Mouse (Mus musculus): ENCODE measurements around the gene Mlkl. TPM values are rescaled to one million over a fixed set of nuclear protein-coding genes. Genes with fewer than 3 reads are reported as not detected.

Mlkl gene
- 0.44 and 0.70 TPM in 2 replicates for polyA plus RNA-seq (2012; rRNA removed)

DNA sequence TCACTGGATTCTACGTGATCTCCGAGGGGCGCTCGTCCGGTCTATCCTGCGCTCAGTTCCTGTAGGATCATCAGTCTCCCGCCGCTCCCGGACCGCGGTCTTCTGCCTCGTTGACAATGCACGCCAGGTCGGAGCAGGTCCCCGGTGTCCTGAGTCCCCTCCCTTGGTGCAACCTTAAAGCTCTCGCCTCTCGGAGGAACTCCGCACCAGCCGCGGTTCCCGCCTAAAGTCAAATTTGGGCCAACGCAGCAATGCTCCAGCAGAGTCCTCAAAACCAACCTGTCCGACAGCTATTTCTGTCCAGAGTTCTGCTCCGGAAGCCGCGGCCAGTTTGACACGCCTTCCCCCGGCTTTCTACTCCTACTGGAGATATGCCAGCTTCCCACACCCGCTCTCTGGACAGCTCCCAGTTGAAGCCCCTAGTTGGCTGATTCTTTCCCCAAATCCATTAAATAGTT is at the start of gene Mlkl:
TSS of gene Mlkl (minus strand) at position 288 of the 458 bp plus-strand sequence.
- no peak for DNase-seq (ENCODE audit: extremely low spot score in 1 of 2, low spot score in 1 of 2)

DNA sequence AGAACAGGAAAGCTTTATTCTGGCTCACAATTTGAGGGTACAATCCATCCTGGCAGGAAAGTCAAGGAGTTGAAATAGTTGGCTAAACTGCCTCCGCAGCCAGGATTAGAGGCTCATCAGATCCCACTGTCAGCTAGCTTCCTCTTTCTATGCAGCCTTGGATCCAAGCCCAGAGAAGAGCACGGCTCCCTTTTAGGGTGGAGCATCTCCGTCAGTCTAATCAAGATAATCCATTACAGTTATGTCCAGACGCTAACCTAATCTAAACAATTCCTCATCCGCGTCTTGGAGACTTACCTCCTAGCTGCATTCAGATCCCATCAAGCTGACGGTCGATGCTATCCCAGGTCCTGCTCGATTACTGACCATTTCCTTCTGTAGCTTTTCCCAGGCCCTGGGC is 47.9 kb upstream of the Mlkl start:
- DNase-seq (ENCODE audit: extremely low spot score in 1 of 2, low spot score in 1 of 2), result no peak

DNA sequence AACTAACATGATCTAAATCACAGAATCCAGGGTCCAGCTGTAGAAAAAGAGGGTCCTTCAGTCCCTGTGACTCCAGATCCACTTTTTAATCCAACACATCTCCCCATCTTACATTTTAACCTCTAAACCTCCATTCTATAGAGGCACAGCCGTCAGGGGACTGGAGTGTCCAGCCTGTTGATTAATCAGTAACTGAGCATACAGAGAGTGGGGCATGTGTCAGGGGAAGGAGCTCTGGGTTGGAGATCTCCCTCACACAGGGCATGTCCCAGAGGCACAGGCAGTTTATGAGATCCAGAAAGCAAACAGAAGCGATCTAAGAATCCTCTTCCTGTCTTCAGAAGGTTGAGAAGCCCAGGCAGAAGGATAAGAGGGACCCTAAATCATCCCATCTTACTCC is 46.7 kb upstream of the Mlkl start:
- DNase-seq (ENCODE audit: extremely low spot score in 1 of 2, low spot score in 1 of 2), result no peak

DNA sequence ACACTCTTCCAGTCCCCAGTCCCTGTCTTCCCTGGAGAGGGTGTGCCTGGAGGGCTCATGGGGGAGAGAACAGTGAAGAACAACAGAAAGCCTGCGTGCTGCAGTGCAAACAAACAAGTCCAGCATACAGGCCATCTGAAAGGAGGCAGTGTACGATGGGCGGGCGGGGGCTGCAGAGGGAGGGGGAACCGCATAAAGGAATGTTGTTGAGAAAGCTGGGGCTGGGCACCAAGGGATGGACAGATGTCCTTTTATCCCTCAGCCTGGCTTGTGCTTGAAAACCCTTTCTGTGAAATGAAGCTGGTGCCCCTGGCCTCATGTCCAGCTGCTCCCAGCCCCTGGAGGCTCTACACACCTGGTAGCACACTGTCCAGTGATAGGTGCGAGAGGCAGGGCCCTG is 37.2 kb upstream of the Mlkl start:
- DNase-seq (ENCODE audit: extremely low spot score in 1 of 2, low spot score in 1 of 2), result no peak

DNA sequence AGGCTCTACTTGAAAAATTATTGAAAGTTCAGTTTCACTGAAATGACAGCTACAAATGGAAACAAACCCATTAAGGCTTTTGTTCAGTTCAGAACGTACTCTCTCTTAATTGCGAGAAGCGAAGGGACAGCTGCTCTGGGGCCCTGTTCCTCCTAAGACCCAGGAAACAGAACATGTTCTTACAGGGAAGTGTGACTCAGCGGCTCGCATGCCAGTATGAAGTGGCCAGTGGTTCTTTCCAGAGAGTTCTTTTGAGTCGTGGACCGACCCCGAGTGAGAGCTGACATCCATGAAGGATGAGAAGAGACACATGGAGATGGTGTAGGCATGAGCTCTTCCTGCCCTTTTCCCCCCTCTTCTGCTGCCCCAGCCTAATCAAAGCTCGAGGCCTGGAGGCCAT is 31.7 kb upstream of the Mlkl start:
- DNase-seq (ENCODE audit: extremely low spot score in 1 of 2, low spot score in 1 of 2), result no peak

DNA sequence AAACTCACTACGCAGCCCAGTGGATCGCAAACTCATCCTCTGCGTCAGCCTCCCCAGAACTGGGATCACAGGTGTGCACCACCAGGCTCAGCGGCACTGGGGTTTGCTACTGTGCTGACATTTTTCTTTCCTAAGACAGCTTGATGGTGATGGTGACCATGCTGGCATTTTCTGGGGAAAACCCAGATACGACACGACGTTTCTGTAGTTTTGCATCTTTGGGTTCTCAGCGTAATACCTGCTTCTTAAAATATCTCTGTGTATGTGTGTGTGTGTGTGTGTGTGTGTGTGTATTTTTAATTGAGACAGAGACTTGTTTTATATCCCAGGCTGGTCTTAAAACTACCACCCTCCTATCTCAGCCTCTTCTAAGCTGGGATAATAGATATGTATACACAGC is 29.4 kb upstream of the Mlkl start:
- DNase-seq (ENCODE audit: extremely low spot score in 1 of 2, low spot score in 1 of 2), result no peak

DNA sequence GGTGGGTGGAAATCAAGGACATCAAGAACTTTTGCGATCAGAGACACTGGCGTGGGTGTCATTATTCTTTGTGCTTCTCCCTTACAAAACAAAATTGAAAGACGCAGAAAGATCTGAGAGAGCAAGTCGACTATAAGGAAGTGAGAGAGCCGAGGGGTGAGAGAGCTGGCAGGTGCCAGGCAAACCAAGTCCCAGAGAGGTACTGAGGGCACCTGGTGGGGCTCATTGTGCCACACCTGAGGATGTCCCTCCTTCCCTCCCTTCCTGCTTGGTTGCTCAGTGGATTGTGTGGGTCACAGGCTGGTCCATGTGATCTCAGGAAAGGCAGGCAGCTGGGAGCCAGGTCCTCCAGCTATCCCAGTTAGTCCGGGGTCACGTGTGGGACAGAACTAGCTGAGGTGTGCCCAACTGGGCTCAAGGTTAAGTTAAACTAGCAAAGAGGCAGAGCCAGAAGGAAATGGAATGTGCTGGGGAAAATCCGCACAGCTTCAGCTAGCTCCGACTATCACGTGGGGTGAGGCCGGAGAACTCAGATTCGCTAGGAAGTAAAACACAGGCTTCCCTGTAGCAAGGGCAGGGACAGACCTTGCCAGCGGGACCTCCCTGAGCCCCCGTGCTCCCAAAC is 28.7 kb upstream of the Mlkl start:
- no peak for DNase-seq (ENCODE audit: extremely low spot score in 1 of 2, low spot score in 1 of 2)

DNA sequence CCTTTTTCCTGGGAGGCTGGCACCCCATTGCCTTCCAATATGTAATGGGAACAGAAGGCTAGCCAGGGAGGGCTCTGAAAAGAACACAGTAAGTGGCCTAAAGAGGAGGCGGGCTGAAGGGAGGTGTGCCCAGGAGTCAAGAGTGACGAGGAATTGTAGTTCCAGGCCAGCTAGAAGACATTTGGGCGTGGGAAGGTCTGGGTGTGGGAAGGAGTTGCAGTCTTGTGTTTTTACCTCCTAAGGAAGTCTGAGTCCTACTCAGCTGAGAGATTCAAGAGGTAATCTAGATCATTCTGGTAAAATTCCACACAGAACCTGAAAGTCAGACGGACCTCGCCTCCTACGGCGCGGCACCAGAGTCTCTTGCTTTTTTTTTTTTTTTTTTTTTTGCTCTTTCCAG is 25.5 kb upstream of the Mlkl start:
- DNase-seq (ENCODE audit: extremely low spot score in 1 of 2, low spot score in 1 of 2), result peak in 1 of 2 experiments; percentile 55

DNA sequence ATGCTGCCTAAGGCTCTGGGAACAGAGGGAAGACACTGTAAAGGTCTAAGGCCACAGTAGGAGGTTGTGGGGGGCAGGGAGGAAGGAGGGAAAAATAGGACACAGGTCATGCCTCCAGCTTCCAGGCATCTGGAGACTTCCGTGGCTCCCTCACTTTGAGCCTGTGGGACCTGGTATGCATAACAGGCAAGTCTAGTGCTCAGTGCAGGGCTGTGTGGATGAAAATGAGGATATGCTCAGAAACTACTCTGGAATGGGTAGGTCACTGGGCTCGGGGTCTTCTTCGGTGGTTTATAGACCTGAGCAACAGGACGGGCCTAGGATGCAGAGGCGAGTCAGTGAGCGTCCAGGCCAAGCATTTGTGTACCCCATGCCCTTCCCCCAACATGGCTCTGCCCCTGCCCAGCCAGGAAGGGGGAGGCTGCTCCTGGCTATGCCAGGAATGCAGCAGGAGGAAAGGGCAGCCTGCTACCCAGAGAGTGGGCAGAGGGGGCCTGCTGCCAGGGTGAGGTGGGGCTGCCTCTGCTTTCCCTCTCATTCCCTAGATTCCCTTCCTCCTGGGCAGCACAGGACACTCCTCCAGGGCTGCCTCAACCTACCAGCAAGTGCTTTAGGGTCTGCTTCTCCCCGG is 22.7 kb upstream of the Mlkl start:
- DNase-seq (ENCODE audit: extremely low spot score in 1 of 2, low spot score in 1 of 2), result no peak

DNA sequence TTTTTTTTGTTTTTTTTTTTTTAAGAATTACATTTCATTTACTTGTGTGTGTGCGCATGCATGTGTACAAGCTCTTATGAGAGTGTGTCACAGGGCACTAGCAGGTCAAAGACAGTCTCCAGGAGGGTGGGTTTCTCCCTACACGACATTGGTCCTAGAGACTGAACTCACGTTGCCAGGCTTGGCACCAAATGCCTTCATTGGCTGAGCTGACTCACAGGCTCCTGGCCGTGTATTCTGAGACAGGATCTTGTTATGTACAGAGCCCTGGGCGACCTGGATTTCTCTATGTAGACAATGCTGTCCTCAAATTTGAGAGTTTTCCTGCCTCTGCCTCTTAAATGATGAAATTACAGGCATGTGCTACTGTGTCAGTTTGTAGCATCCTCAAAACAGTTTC is 22.0 kb upstream of the Mlkl start:
- no peak for DNase-seq (ENCODE audit: extremely low spot score in 1 of 2, low spot score in 1 of 2)

DNA sequence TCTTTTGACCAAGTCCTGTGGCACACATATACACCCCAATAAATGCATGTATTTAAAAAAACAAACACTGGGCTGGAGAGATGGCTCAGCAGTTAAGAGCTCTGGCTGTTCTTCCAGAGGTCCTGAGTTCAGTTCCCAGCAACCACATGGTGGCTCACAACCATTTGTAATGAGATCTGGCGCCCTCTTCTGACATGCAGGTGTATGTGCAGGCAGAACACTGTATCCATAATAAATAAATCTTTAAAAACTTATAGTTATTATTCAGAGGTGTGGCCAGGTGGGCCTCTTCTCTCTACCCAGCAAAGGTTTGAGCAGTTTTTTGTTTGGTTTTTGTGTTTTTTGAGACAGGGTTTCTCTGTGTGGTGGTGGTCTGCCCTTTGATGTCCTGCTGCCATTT is 20.9 kb upstream of the Mlkl start:
- DNase-seq (ENCODE audit: extremely low spot score in 1 of 2, low spot score in 1 of 2), result no peak

DNA sequence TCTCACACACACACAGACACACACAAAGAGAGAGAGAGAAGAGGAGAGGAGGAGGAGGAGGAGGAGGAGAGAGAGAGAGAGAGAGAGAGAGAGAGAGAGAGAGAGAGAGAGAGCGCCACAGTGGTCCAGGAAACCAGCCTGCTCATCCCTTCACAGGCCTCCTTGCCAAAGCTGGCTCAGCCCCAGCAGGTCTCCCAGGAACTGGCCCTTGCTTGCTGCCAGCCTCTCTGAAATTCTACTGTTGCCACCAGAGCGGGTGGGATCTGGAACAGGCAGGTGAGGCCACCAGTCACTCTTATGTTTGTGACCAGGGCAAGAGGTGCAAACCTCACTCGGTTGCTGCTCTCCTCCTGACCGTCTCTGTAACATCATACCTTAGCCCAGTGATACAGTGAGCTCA is 19.5 kb upstream of the Mlkl start:
- DNase-seq (ENCODE audit: extremely low spot score in 1 of 2, low spot score in 1 of 2), result no peak

DNA sequence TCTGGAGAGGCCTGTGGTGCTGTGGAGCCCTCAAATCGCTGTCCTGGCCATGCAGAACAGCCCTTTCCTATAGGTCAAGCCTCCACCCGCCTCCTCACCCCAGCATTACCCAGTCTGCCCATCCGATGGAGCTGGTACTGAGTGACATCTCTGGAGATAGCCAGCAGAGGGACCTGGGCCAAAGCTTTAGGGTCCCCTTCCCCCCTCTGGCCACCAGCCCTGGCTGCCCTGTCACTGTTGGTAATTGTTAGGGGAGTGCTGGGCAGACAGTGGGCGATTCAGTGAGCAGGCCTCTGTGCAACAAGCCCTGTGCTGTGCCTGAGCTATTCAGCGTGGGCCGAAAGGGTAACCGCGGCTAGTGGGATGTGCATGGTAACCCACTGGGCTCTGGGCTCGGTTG is 15.5 kb upstream of the Mlkl start:
- peak; percentile 18 to 66 for DNase-seq (ENCODE audit: extremely low spot score in 1 of 2, low spot score in 1 of 2)

DNA sequence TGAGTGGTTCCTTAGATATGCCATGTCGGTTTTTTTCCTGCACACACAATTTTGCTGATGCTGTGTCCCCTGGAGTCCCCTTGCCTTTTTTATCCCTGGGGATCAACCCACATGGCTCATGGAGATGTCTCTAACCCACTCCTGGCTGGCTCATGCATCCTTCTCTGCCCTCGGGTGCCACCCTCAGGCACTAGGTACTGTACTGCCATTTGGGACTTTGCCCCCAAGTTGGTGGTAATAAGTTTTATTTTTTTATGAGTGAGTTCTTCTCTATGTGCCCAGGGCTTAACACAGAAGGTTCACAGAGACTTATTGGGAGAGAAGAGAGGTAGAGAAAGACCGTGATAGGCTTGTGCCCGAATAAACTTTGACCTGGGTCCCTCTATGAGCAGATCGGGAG is 14.3 kb upstream of the Mlkl start:
- DNase-seq (ENCODE audit: extremely low spot score in 1 of 2, low spot score in 1 of 2), result no peak

DNA sequence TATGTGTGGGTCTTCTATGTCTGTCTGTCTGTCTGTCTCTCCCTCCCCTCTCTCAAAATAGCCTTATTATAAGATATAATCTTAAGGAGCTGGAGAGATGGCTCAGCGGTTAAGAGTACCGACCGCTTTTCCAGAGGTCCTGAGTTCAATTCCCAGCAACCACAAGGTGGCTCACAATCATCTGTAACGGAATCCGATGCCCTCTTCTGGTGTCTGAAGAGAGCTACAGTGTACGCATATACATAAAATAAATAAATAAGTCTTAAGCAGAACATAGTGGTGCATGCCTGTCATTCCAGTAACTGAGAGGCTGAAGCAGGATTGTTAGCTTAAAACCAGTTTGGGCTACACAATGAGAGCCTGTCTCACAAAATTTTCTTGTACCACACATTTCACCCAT is 12.6 kb upstream of the Mlkl start:
- DNase-seq (ENCODE audit: extremely low spot score in 1 of 2, low spot score in 1 of 2), result no peak

DNA sequence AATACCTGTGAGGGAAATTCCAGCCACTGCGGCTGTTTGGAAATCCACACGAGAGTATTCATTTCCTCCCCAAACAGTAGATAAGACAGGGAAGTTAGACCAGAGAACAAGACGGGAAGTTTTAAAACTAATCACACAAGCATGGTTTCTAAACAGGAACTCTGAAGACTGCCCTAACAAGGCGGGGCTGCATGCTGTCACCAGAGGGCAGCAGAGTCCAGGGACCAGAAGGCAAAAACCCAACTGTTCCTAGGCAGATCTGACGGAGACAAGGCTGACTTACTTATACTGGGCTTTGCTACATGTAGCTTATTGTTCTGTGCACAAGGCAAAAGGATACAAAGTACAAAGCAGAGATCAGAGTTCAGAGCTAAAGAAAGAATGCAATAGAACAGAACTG is 5.2 kb upstream of the Mlkl start:
- peak; percentile 56 to 91 for DNase-seq (ENCODE audit: extremely low spot score in 1 of 2, low spot score in 1 of 2)

DNA sequence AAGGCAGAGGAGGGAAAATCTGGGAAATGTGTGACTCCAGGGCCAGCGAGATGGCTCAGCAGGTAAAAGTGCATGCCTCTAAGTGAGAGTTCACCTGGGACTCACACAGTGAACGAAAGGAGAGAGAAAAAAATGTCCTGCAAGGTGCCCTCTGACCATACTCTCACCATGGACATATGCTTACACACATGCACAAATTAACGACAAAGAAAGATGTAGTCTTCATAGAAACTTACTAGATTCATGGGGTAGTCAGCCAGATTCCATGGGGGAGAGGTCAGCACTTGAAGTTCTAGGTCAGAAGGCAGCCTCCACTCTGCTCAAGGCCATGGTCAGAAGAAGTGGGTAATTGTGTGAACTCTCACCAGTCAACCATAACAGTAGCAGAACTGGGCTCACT is 2.2 kb upstream of the Mlkl start:
- DNase-seq (ENCODE audit: extremely low spot score in 1 of 2, low spot score in 1 of 2), result no peak

DNA sequence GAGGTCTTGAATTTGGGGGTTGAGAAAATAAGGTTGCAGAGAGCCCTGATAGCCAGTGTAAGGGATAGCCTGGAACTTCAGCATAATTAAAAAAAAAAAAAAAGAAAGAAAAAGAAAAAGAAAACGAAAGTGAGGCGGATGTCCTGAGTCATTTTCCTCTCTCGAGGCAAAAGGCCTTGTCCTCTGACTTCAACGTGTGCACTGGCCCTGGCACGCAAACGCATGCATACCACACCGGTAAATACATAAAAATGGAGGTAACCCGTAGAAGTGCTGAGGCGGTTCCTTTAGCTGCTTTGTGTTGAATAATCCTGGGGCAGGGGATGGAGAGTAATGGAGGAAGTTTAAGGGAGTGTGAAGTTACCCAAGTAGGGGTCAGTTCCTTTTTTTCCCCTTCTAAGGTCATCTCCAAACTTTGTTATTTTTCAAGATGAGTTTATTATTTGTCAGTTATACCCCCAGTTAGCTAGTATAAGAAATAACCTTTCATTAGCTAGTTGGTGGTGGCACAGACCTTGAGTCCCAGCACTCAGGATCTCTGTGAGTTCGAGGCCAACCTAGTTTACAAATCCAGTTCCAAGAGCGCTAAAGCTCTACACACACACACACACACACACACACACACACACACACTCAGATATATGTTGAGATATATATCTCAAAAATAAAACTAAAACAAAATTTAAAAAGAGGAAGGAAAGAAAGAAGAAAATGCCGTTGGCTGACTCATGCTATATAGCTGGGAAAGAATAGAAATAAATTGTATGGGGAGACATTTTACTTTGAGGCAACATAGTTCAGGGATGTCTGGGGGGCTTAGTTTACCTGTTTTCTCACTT is 612 bp upstream of the Mlkl start:
- no peak for DNase-seq (ENCODE audit: extremely low spot score in 1 of 2, low spot score in 1 of 2)

DNA sequence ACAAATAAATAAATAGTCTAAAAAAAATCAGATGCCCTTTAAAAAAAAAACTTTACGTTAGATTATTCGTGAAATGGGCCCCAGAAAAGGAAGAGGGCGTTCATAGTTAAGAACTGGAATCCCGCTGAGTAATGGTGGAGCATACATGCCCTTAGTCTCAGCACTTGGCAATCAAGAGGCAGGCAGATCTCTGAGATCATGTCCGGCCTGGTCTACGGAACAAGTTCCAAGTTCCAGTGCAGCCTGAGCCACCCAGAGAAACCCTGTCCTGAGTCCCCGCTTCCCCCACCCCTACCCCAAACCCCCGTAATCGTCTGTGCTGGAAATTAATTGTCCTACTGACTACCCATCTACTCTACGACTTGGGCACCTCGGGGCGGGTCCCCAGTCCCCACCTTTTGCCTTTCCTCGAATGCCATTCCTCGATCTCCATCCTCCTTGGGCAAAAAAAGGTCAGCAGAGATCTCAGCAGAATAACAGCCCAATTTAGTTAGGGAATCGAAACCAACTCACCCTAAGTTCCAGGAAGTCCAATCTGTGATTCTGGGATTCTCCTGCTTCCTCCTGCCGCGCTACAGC is 577 bp downstream of the Mlkl start:
- DNase-seq (ENCODE audit: extremely low spot score in 1 of 2, low spot score in 1 of 2), result no peak

DNA sequence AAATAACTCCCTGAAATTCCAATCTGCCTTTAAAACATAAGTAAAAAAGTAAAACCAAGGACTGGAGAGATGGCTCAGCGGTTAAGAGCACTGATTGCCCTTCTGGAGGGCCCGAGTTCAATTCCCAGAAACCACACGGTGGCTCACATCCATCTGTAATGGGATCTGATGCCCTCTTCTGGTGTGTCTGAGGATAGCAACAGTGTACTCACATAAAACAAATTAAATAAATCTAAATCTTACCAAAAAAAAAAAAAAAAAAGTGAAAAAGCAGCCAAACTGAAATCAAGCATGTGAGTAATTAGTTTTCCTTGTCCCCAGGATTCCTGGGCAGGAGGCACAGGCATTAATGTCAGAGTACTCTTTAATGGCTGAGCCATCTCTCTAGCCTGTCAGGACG is 1.3 kb downstream of the Mlkl start:
- DNase-seq (ENCODE audit: extremely low spot score in 1 of 2, low spot score in 1 of 2), result no peak

DNA sequence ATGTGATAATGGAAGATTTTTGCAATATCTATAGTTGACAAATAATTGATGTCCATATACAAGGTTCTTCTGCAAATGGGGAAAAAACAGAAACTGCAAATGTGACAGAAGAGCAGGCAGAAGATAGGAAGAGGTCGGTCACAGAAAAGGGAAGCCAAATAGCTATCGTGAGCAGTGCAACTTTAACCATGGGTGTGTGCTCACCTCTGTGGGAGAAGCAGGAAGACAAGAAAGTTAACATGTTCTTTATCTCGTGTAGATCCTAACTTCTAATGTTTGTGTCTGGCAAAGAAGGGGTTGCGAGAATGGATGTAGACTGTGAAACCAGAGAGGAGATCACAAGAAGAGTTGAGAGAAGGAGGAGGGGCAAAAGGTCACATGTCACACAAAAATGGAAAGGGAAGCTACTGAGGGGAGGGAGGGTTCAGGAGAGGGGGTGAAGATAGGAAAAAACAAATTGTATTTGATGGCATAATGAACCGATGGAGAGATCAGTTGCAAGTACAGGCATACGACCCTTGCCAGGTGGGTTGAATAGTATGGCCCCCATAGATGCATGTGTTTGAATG is 12.7 kb downstream of the Mlkl start:
- no peak for DNase-seq (ENCODE audit: extremely low spot score in 1 of 2, low spot score in 1 of 2)
